ENCODE assay signal across 8 mouse cellular contexts in the genomic region with DNA sequence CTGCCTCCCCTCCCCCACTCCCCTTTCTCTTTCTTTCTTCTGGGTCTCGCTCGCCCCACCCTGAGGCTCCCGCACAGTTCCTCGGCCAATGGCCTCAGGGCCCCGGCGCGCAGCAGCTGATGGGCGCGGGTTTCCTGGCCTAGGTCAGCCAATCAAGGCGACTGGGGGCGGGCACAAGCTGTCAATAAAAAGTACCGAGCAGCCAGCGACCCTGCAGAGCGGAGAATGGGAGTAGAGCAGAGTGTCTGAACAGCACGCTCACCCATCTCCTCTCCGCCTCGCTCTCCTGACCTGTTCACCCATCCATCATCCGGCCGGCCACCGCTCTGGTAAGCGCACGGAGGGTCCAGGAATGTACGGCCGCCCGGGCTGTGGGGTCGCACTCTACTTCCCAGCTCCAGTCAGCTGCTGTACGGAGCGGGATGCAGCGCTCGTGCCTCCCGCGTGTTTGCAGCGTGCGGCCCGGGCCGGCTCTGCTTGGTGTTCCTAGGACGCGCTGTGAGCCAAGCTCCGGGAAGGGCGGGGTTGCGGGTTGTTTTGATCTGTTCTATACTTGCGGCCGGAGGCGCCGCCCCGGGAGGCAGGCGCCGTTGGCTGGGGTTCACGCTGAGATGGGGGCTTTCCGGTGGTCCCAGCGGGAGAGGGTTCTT. TPM values are rescaled to one million over a fixed set of nuclear protein-coding genes. Genes with fewer than 3 reads are reported as not detected.
A peak's percentile ranks its signal among the peaks of the same experiment; 100 is the strongest.
DNase-seq lines count a peak whose midpoint lies in the region; ATAC-seq lines count a peak whose summit lies in the region.

Gene Glul, plus strand, starts transcription at position 214 of the 650 bp plus-strand sequence.
Gene Teddm2, minus strand, starts transcription at position 498 of the 650 bp plus-strand sequence.

- WGBS in forebrain, embryonic 11.5 days: under 1% methylated on average over 50 of the region's 51 CpGs
- under 1% methylated on average over 51 of the region's 51 CpGs for WGBS in heart, embryonic 16.5 days
- WGBS in liver, embryonic 15.5 days (ENCODE audit: insufficient replicate concordance): under 1% methylated on average over 51 of the region's 51 CpGs
- under 1% methylated on average over 51 of the region's 51 CpGs for WGBS in neural tube, embryonic 12.5 days

- H3K27me3 ChIP-seq in forebrain, embryonic 11.5 days (ENCODE audit: control insufficient read depth, insufficient read depth, low read length): no peaks in the 10 kb centered on the region
- no peaks in the 10 kb centered on the region for H3K27me3 ChIP-seq in heart, embryonic 16.5 days (ENCODE audit: control insufficient read depth, insufficient read depth, low read length)
- no peaks in the 10 kb centered on the region for H3K27me3 ChIP-seq in liver, embryonic 15.5 days
- no peaks in the 10 kb centered on the region for H3K27me3 ChIP-seq in neural tube, embryonic 12.5 days (replicated peaks)

- peak; percentile 88 to 90 for DNase-seq in CD8-positive naive resting alpha-beta T cell, adult 2 months (ENCODE audit: low read depth in 2 of 2, low spot score in 2 of 2)
- DNase-seq in c-Kit-positive CD71-negative TER-119-negative erythroid progenitor cells, embryonic 14.5 days (ENCODE audit: low read depth): peak; percentile 86
- DNase-seq in forebrain, embryonic 11.5 days (ENCODE audit: low spot score): peak; percentile 98
- peak; percentile 97 to 98 for DNase-seq in kidney, postnatal 36 days
- DNase-seq in telencephalon, adult 2 months (ENCODE audit: low read depth, low spot score): peak; percentile 91

- H3K36me3 ChIP-seq in forebrain, embryonic 11.5 days (ENCODE audit: control insufficient read depth, insufficient read depth, low read length): peaks cover 12% of the 10 kb centered on the region; the same call in 1 of the 2 replicates
- peaks cover 15% of the 10 kb centered on the region; the same call in 1 of the 2 replicates for H3K36me3 ChIP-seq in heart, embryonic 16.5 days (ENCODE audit: control insufficient read depth, insufficient read depth)
- peaks cover 24% of the 10 kb centered on the region for H3K36me3 ChIP-seq in liver, embryonic 15.5 days (replicated peaks)
- H3K36me3 ChIP-seq in neural tube, embryonic 12.5 days: peaks cover 22% of the 10 kb centered on the region

- H3K4me1 ChIP-seq in forebrain, embryonic 11.5 days (replicated peaks; ENCODE audit: control insufficient read depth, insufficient read depth, low read length): peaks cover 13% of the 10 kb centered on the region; the same call in 1 of the 2 replicates
- H3K4me1 ChIP-seq in heart, embryonic 16.5 days (ENCODE audit: control insufficient read depth, insufficient read depth, low read length): peaks cover 13% of the 10 kb centered on the region
- H3K4me1 ChIP-seq in liver, embryonic 15.5 days (replicated peaks): peaks cover 47% of the 10 kb centered on the region
- peaks cover 28% of the 10 kb centered on the region for H3K4me1 ChIP-seq in neural tube, embryonic 12.5 days

- peak within 1 kb of the TSS; percentile 66 for H3K4me2 ChIP-seq in forebrain, embryonic 11.5 days (ENCODE audit: low read depth, low read length, severe bottlenecking)
- H3K4me2 ChIP-seq in heart, embryonic 16.5 days (ENCODE audit: low read depth, low read length): peak within 1 kb of the TSS; percentile 82
- H3K4me2 ChIP-seq in liver, embryonic 15.5 days: peak within 1 kb of the TSS; percentile 86
- H3K4me2 ChIP-seq in neural tube, embryonic 12.5 days (replicated peaks): peak within 1 kb of the TSS; percentile 80

- peak within 1 kb of the TSS; percentile 79 for H3K9ac ChIP-seq in forebrain, embryonic 11.5 days (ENCODE audit: low read length)
- peak within 1 kb of the TSS; percentile 81 for H3K9ac ChIP-seq in heart, embryonic 16.5 days (ENCODE audit: low read length)
- peak within 1 kb of the TSS; percentile 94 for H3K9ac ChIP-seq in liver, embryonic 15.5 days
- H3K9ac ChIP-seq in neural tube, embryonic 12.5 days: peak within 1 kb of the TSS; percentile 78

- H3K9me3 ChIP-seq in forebrain, embryonic 11.5 days (ENCODE audit: control insufficient read depth, low read length): no peaks in the 10 kb centered on the region
- H3K9me3 ChIP-seq in heart, embryonic 16.5 days (replicated peaks; ENCODE audit: control insufficient read depth, low read length): no peaks in the 10 kb centered on the region
- H3K9me3 ChIP-seq in liver, embryonic 15.5 days (replicated peaks): no peaks in the 10 kb centered on the region
- no peaks in the 10 kb centered on the region for H3K9me3 ChIP-seq in neural tube, embryonic 12.5 days

- peak; percentile 96 for ATAC-seq in forebrain, embryonic 11.5 days (replicated peaks; ENCODE audit: low FRiP score)
- ATAC-seq in heart, embryonic 16.5 days (replicated peaks; ENCODE audit: extremely low read depth, insufficient read depth, low FRiP score): peak; percentile 97
- ATAC-seq in liver, embryonic 15.5 days (ENCODE audit: insufficient read depth): peak; percentile 94
- peak; percentile 97 for ATAC-seq in neural tube, embryonic 12.5 days (ENCODE audit: low FRiP score, low read depth)

- peak within 1 kb of the TSS; percentile 95 for H3K27ac ChIP-seq in forebrain, embryonic 11.5 days (ENCODE audit: low read depth, low read length)
- H3K27ac ChIP-seq in heart, embryonic 16.5 days (ENCODE audit: low read length): peak within 1 kb of the TSS; percentile 96
- peak within 1 kb of the TSS; percentile 100 for H3K27ac ChIP-seq in liver, embryonic 15.5 days (replicated peaks)
- peak within 1 kb of the TSS; percentile 83 for H3K27ac ChIP-seq in neural tube, embryonic 12.5 days

- peak within 1 kb of the TSS; percentile 59 for H3K4me3 ChIP-seq in forebrain, embryonic 11.5 days (ENCODE audit: low read depth, low read length)
- peak within 1 kb of the TSS; percentile 88 for H3K4me3 ChIP-seq in heart, embryonic 16.5 days (ENCODE audit: low read length)
- peak within 1 kb of the TSS; percentile 92 for H3K4me3 ChIP-seq in liver, embryonic 15.5 days (replicated peaks)
- H3K4me3 ChIP-seq in neural tube, embryonic 12.5 days: peak within 1 kb of the TSS; percentile 82

RNA-seq across cellular contexts. Expression of gene Glul, which starts in this region (rescaled TPM):
- polyA plus RNA-seq in forebrain, embryonic 11.5 days (2014; fragmentation: Nextera tagmentation; extraction: Ambion mirVana): 114 TPM in 2 replicates
- polyA plus RNA-seq in heart, embryonic 16.5 days (2015; fragmentation: Nextera tagmentation; extraction: Ambion mirVana): 57.9 and 59.0 TPM in 2 replicates
- polyA plus RNA-seq in liver, embryonic 15.5 days (2015; fragmentation: Nextera tagmentation; extraction: Ambion mirVana): 117 and 128 TPM in 2 replicates
- 124 and 133 TPM in 2 replicates for polyA plus RNA-seq in neural tube, embryonic 12.5 days (2016; fragmentation: Nextera tagmentation; extraction: Ambion mirVana)

RNA-seq across cellular contexts. Expression of gene Teddm2, which starts in this region (rescaled TPM):
- polyA plus RNA-seq in forebrain, embryonic 11.5 days (2014; fragmentation: Nextera tagmentation; extraction: Ambion mirVana): 0.40 and 0.45 TPM in 2 replicates
- 0.33 and 0.35 TPM in 2 replicates for polyA plus RNA-seq in heart, embryonic 16.5 days (2015; fragmentation: Nextera tagmentation; extraction: Ambion mirVana)
- polyA plus RNA-seq in liver, embryonic 15.5 days (2015; fragmentation: Nextera tagmentation; extraction: Ambion mirVana): 0.55 TPM in 2 replicates
- 0.54 and 0.66 TPM in 2 replicates for polyA plus RNA-seq in neural tube, embryonic 12.5 days (2016; fragmentation: Nextera tagmentation; extraction: Ambion mirVana)

Comparison
In these comparisons a context has a peak if more than half of its experiments do, and no peak if none do; other contexts are left out.
1. Peak in every context shown above with its lines: DNase-seq, ATAC-seq, H3K4me3 ChIP-seq and H3K27ac ChIP-seq.